Mouse (Mus musculus) heart, postnatal 36 days (tissue): ENCODE measurements around the gene Gm20696. TPM values are rescaled to one million over a fixed set of nuclear protein-coding genes. Genes with fewer than 3 reads are reported as not detected.

Source experiments
- DNase-seq, 2 experiments: peaks; one replicate each; pipeline ENCODE4 v3.0.0; 2021 to 2022
- intact Hi-C: fragments of 180-260 bp; cut with DNase I; formaldehyde crosslinking; loops from one replicate; pipeline ENCODE4 v1.15.1; 2025
- total RNA-seq, 2 experiments: library from RNA; stranded (reverse); gene quantifications; 2 replicates each; pipeline ENCODE4 v1.2.3; 2021

Gm20696 gene
- total RNA-seq, 2 experiments from 2014 or later = 2.4 to 2.5 TPM

DNA sequence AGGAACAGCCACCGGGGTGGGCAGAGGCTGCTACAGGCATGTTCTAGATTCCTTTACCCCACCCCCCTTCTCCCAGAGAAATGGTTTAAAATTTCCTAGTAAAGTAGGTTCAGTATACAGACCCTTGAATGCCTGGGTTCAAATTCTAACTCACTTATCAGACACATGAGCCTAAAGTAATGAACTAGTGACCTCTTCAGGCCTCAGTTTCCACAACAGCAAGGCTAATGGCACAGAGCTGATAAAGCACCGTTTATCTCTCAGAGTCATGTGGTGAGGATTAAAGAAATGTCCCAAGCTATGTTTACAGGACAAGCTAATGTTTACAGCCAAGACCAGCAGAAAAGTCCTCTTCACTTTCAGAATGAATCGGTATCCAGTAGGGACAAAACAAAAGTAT is 173.7 kb downstream of the Gm20696 start:
- DNase-seq = no peak
- intact Hi-C loops = no loop called here

DNA sequence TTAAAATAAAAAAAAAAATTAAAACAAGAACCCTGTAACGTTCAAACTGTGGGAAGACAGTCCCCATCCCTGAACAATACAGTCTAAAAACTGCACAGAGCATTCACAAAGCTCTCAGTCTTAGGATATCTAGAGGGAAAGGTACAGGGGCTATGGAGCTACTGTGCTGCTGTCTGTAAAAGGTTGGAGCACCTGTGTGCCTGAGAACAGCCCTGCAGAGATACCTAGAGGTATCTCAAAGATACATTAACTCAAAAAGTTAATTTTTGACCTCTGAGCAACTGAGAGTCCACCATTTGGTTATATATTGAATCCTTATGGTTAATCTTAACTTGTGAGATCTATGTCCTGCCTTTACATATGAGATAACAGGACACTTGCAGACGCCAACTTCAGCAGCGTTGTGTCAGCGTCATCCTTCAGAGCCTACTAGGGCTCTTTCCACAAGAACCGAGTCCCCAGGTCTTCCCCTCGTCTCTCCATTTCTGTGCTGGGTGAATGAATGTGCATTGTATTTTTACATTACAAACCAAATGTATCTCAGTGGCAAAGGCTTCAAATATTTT is 174.5 kb downstream of the Gm20696 start:
- intact Hi-C loops = no loop called here
- no peak for DNase-seq

DNA sequence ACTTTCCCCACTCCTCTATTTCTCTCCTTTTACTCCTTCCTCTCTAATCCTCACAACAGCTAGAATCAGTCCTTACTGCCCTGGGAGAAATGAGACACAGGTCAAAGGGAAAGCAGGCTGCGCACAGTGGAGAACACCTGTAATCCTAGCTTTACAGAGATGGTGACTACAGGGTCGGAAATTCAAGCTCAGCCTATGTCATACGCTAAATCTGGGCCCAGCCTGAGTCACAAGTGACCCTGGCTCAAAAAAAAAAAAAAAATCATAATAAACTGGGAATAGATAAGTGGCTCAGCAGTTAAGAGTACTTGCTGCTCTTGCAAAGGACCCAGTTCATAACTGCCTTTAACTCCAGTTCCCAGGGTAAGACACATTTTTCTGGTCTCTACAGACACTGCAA is 175.5 kb downstream of the Gm20696 start:
- no peak for DNase-seq
- intact Hi-C loops = no loop called here

DNA sequence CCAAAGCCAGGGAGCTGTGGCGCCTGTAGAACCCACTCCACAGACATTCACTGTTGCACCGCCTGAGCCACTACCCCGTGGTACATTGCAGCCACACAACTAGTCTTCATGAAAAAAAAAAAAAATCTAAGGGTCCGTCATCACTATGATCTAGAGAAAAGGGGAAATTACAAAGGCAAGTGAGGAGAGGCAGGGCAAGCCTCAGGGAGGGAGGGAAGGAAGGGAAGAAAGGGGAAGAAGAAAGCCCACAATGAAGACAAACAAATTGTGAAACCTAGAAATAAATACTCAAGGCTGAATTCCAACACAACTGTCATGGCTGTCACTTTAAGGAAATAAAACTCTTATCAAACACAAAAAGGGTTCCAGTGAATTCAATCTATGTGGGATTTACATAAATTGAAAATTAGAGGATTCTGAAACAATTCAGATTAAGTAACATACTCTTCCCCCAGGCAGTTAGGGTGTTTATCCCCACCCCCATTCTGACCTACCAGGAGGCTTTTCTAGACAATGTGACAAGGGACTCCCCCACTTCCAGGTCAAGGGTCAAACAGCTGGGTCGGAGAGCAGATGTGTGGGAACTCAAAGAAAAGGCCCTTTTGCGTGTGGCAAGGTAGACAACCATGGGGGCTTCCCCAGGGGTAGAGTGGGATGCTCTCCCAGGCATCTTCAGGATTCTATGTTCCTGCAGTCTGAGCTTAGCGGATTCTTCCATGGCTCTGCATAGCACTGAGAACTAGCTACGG is 176.5 kb downstream of the Gm20696 start:
- intact Hi-C loops = no loop called here
- no peak for DNase-seq

DNA sequence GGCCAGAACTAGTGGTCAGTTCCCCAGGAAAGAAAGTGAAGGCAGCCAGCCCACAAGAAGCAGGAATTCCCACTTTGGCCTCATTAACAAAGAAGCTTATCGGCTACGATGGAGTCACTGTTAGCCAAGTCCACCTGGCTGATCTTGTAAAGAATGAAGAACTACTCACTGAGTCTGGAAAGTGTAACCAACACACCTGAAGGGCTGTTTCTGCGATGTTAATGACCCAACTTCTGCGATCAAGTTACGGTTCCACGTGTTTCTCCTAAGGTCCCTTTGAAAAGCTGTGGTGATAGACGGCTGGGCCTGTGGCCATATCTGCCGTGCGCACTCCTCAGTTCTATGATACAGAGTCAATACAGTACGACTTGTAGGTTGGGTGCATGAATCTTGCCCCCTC is 177.2 kb downstream of the Gm20696 start:
- intact Hi-C loops = no loop called here

DNA sequence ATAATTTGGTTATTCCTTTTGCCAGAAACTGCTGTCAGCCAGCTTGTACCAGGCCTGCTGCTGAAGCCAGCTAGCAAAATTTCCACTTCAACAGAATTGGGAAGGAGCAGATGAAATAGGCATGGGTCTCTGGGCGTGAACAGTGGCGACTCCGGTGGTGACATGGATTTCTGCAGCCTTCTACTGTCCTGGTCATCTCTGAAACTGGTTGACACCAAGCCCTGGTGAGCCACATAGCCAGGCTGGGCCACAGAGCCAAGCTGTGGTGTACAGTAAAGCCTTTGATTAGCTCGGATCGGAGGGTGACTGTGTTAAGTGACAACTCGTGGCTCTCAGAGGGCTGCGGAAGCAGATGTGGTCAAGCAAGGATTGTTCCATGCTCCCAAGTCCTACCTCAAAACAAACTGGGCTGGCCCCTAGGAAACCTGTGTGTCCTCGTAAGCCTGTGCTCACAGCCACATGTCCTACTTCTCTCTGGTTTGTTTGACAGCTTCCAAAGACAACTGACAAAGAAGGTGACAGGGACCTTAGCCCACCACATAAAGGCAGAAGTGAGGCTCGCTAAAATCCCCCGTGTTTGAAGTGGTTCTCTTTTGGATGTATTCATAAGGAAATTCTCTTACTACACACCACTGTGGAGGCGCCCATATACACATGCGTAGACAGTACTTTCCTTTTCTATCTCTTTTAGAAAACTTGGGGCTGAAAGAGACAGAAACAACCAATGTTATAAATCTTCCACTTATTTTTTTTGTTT is 180.5 kb downstream of the Gm20696 start:
- no peak for DNase-seq
- intact Hi-C loops = loop anchor here (2.0 kb wide), 1 partner anchor 35 kb away; no protein-coding TSS in a partner anchor

More for the DNA sequence above, 177.2 kb downstream of the Gm20696 start:
- no peak for DNase-seq

DNA sequence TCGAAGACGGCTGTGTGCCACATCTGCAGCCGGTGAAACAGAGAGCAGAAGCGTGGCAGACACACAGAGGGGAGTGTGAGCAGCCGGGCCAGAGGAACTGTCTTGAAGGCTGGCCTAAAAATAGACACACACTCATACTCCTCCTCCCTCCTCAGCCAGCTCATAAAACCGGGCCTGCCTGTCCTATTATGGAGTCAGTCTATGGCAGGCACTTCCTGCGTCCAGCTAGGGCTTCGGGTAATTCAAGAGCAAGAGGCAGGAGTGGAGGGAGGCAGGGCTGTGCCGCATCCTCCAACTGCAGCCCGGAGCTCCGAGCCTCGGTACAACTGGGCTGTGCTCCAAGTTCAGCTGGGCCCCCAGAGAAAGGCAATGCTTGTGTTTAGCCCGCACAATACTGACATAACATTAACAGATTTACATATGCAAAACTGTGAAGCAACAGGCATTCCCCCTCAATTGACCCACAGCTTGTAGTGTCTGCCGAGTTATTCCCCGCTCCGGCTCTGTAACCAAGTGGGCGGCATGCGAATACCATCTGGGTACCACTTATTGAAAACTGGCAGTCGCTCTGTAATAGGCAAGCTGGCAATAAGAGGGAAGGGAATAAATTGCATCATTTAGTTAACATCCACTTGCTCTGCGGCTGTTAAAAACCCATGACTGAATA is 181.2 kb downstream of the Gm20696 start:
- intact Hi-C loops = loop anchor here (2.0 kb wide), 1 partner anchor 35 kb away; no protein-coding TSS in a partner anchor

DNA sequence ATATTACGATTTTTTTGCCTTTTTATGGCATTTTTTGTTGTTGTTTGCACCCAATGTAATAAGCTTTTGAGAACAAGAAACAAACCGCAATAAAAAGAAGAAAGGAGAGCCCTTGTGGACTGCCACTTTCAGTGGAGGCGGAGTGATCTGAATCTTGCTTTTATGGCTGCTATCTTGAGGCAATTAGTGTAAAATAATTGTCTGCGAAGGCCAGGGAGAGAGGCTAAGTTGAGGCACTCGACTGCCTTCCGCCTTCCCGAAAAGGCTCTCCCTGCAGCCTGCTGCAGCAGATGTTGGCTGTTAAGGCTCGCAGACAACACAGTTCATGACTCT is 181.7 kb downstream of the Gm20696 start:
- intact Hi-C loops = loop anchor here (2.0 kb wide), 1 partner anchor 36 kb away; no protein-coding TSS in a partner anchor
- no peak for DNase-seq

More for the DNA sequence above, 181.2 kb downstream of the Gm20696 start:
- DNase-seq = peak; percentile 66 to 75

DNA sequence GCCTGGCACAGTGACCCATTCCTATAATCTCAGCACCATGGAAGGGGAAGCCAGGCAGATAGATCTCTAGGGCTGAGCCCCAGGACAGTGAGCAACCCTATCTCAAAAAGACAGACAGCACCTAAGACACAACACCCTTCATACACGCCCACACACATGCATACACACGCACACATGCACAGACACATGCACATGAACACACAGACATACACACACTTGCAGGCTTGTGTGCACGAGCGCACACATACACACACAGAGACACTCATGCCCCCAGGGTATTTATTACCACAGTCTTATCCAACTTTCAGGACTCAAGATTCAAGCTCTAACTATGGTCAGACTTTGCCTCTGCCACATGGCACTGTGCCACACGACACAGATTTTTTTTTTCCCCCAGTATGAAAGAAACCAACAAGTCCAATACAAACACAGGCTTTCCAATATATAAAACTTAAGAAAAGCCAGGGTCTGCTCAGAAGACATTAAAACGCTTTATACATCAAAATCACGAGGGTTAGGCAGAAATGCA is 182.3 kb downstream of the Gm20696 start:
- DNase-seq = no peak
- intact Hi-C loops = loop anchor here (2.0 kb wide), 1 partner anchor 37 kb away; no protein-coding TSS in a partner anchor

DNA sequence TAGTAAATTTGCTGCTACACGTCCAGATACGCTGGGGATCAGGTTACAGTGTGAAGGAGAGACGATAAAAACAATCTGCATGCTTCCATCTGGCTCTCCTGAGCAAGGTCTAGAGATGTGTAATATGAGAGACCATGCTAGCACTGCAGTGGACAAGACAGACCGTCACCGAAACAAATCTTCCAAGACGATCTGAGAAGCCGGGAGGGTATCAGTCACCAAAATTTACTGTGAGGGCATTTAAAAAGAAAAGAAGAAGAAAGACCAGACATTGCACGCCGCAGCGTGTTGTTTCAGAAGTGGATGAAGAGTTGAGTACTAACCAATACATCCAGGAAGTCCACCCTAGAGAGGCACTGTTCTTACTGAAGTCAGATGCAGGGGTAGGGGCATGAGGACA is 183.0 kb downstream of the Gm20696 start:
- intact Hi-C loops = no loop called here
- DNase-seq = no peak

DNA sequence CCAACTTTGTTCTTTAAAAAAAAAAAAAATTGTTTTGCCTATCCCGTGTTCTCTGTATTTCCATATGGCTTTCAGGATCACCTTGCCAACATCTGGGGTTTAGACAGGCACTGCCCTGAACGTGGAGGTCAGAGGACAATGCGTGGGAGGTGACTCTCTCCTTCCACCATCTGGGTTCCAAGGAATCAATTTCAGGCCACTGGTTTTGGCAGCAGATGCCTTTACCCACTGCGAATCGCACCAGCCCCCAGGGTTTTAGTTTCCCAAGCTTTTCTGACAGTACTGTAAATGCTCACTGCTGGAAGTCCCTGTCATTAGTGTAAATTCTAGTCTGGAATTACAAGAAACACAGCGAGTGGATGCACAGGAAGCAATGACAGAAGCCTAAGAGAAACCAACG is 185.0 kb downstream of the Gm20696 start:
- intact Hi-C loops = no loop called here
- no peak for DNase-seq

DNA sequence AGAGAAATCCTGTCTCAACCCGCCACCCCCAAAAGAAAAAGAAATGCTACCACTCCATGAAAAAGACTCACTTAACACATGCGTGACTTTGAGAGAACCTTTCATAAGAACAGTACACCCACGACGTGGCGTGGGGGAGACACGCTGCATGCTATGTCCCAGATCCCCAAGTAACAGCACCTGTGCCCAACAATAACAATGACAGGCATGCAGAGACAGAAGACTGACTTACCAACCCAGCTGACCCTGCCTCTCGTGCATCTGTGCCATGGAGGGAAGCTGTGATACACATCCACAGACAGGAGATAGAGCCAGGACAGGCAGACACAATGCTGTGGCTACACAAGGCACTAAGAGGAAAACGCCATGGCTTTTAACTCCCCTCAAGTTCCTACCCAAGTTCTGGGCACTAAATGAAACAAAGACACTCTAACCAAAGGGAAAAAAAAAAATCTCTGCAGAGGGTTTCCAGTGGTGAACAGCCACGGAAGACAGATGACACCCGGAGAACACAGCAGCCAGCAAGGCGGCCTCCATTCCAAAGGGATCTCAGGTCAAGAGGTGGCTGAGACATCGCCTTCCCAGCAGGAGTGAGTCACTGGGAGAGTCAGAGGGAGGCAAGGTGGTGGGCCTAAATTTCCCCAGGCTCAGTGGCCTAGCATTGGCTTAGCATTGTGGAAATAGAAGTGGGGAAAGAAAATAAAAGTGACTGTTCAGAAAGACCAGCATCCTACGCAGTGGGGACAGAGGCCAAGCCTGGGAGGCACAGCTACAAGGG is 187.5 kb downstream of the Gm20696 start:
- intact Hi-C loops = no loop called here
- DNase-seq = no peak

DNA sequence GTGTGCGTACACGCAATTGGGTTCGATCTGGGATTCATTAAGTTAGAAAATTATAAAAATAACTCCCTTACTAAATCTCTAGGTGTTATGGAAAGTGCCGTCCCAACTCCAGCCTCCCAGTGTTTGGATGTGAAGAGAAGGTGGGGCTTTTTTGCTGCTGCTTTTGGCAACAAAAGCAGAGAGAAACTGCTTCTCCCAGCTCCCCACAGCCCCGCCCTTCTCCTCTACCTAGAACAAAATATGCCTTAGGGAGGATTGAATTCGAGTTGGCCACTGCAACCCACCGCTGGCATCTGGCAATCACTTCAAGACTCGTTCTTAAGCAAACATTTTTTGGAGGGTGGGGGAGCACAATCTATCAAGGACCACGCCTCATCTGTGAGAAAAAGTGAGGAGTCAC is 191.6 kb downstream of the Gm20696 start:
- no peak for DNase-seq
- intact Hi-C loops = no loop called here

DNA sequence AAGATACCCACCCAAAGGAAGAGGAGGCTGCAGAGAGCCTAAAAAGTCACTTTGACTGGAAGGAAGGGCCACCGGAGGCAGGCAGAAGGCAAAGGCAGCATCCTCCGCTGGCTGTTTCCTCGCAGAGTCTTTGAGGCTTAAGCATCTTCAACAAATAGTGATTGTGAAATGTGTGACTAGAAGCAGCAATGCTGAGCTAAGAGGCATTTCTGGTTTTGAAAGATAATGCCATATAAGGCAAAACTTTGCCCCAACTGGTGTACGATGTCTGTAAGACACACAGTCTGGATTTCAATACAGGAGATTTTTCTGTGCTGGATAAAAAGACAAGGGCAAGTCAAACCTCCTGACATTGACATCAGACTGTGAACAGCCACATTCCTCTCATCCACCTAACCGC is 195.7 kb downstream of the Gm20696 start:
- no peak for DNase-seq
- intact Hi-C loops = no loop called here

DNA sequence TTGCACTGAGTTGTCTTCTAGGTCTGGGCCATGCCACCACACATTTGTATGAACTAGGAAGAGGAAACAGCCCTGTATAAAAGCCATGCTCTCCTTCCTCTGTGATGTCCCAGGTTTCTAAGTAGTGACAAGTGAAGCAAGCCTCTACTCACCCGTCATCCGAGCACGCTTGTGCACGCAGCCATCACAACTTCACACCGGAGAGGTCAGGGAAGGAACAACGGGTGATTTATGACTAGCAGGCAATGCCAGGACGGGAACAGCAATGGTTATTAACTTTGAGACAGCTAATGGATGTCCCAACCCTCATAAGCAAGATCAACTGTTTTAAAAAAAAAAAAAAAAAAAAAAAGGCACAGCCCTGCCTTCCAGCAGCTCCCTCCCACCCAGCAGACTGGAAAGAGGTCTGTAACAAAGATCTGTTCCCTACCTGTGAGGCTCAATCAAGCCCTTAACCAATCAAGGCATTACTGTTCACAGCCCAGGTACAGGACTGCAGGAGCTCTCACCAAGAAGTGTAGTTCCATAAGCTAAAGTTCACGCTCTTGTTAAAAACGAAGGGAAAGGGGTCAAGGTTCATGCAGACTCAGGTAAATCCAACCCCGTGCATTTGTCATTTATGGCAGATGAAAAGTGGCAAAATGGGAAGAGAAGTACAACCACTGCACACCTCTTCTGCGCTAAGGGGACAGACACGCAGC is 197.3 kb downstream of the Gm20696 start:
- intact Hi-C loops = no loop called here
- DNase-seq = no peak

DNA sequence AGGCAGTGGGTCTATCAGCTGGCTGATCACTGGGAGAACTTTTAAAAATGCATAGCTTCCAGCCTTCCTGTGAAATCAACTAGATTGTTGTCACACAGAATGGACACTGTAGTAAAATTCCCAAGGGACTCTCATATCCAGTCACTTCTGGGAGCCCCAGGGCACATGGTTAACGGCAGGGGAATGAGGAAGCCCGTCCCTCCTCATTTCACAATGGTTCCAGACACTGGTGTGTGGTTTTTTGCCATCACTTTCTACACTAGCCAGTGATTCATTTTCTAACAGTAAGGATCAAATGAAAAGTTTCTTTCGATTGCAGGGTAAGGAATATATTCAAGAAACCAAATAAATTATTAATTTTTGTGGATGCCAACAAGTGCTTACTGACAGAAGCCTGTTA is 198.8 kb downstream of the Gm20696 start:
- DNase-seq = no peak
- intact Hi-C loops = no loop called here

DNA sequence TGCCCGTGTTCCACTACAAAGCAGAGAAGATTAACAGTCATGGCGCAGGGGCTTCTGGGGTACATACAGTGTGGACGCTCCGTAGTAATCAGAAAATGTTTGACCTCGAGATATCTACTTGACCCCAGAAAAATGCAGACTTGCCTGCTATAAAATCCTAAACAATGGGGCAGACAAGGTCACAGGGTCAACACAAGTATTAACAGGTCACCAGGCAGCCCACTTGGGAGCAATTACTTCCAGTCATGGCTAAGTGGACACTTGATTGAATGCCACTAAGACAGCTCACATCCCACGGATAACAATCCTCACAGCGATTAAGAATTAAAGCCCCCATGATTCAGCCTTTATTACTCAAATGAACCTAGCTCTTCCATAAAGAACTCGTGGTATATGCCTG is 199.5 kb downstream of the Gm20696 start:
- DNase-seq = no peak
- intact Hi-C loops = no loop called here

DNA sequence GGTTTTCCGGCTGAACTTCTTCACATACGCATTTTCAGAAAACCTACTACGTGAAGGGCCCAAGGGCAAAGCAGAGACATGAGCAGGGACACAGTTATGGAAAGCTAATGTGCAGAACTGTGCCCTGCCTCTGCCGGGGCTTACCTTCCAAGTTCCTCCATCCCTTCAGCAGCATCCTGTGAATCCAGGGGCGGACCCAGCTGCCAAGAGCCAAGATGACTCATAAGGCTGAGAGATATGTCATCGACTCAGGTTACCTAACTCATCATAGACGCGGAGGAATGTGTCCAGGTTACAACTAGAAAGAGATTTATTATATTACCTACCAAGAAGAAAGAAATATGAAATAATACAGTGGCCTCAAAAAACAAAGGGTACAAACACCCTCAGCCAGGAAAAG is 200.2 kb downstream of the Gm20696 start:
- intact Hi-C loops = no loop called here
- DNase-seq = no peak

DNA sequence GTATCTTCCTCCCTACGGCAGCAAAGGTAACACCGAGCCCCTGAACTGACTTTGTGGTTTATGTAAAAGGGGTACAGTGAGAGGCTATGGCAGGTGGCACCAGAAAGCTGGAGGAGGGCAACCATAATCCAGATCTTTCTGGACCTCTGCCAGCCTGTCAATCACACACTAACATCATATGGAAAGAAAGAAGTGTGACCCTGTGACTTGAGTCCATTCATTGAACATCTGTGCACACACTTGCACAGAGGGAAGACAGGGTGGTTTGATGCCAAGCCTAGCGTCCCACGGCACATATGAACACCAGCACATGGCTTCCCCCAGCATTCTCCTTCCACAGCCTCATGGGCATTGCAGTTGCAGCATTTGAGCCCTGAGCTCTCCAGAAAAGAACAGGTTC is 202.1 kb downstream of the Gm20696 start:
- intact Hi-C loops = no loop called here

DNA sequence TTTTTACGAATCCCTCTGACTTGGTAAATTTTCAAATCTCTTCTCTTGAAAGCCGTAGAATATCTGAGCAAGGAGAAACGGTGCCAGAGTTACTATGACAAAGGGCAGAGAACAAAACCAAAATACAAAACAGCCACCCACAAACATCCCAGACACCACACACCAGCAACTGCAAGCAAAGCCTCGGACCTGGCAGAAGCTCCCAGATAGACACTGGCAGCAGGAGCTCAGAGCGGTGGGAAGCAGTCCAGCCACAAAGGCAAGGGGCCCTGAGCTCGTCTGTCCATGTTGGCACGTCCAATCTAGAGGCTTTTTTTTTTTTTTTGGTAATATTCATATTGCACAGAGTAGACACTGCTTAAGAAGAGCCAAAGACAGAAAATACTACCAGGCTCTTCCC is 202.7 kb downstream of the Gm20696 start:
- intact Hi-C loops = no loop called here
- no peak for DNase-seq

More for the DNA sequence above, 202.1 kb downstream of the Gm20696 start:
- DNase-seq = no peak
